Mouse (Mus musculus) cortical plate, adult 2 months (tissue): ENCODE data around the gene Olfr896-ps1. TPM values are rescaled to one million over a fixed set of nuclear protein-coding genes. Genes with fewer than 3 reads are reported as not detected.

Experiments used
- H3K27ac ChIP-seq: fragments of 200-500 bp; 2 replicates; pipeline ENCODE4 v1.5.1; 2012; ENCODE audit warnings: low read length, control low read depth, inconsistent platforms; ENCODE audit not compliant: insufficient read depth
- H3K4me1 ChIP-seq: fragments of 200-500 bp; 2 replicates; pipeline ENCODE4 v1.6.1; 2011; ENCODE audit warnings: low read length; ENCODE audit not compliant: control insufficient read depth, insufficient read depth
- H3K4me3 ChIP-seq: fragments of 200-500 bp; 2 replicates; pipeline ENCODE4 v1.5.1; 2011; ENCODE audit warnings: mild to moderate bottlenecking, low read length, control low read depth; ENCODE audit not compliant: insufficient read depth
- CTCF ChIP-seq: fragments of 200-500 bp; IDR thresholded peaks from 2 replicates; pipeline ENCODE4 v1.5.1; 2011; ENCODE audit warnings: mild to moderate bottlenecking, control low read depth, low read length; ENCODE audit not compliant: insufficient read depth; ENCODE audit errors: extremely low read depth
- POLR2A ChIP-seq: fragments of 200-500 bp; IDR thresholded peaks from 2 replicates; pipeline ENCODE4 v1.6.1; 2011; ENCODE audit warnings: mild to moderate bottlenecking, low read length, control low read depth; ENCODE audit not compliant: insufficient read depth; ENCODE audit errors: extremely low read depth
- polyA plus RNA-seq: library from polyadenylated mRNA; depleted of rRNA; stranded (reverse); fragments of >200 nt; gene quantifications from 2 replicates; pipeline ENCODE4 v1.2.3, GENCODE M21; 2012; rRNA removed

Gene Olfr896-ps1
- not detected in 2 replicates for polyA plus RNA-seq

- TF ChIP-seq CTCF (no peak), POLR2A (no peak)
- Histone ChIP-seq H3K4me3 (no peak within 1 kb of the TSS), H3K4me1 (no peaks in the 10 kb centered on the region), H3K27ac (no peak within 1 kb of the TSS)
Observed at GRCm38 (mm10) chr9:38290807-38291206, at the start of gene Olfr896-ps1. Gene Olfr896-ps1, plus strand, starts transcription at chr9:38291107.

GRCm38 (mm10) chr9:38252474-38252873, 38.4 kb upstream of the Olfr896-ps1 start, which contains the start of gene Olfr143:
Gene Olfr143, plus strand, starts transcription at chr9:38252774.
- H3K4me1 ChIP-seq, result no peaks in the 10 kb centered on the region
- no peak within 1 kb of the TSS for H3K27ac ChIP-seq
- no peak within 1 kb of the TSS for H3K4me3 ChIP-seq
- no peak for TF ChIP-seq CTCF
- TF ChIP-seq POLR2A, result no peak

DNA sequence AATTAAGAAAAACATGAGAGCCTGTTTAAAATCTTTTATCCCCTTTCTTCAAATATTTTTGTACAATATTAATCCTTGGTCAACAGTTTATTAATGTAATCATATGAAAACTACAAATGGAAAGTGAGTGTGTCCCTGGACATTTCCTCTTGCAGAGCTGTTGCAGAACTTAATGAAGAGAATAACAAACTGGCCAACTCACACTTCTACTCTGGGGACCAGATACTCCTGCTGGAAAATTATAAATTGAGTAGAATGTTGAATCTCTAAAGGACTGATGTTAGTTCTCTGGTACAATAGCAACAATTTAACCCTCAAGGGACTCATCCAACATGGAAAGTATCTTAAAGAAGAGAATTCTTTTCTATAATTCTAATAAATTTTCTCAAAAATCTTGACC, 23.4 kb upstream of the Olfr896-ps1 start, which contains the start of gene Olfr895:
Olfr895 (plus strand) TSS at position 301 of the 400 bp plus-strand sequence.
- H3K27ac ChIP-seq, result no peak within 1 kb of the TSS
- no peaks in the 10 kb centered on the region for H3K4me1 ChIP-seq
- H3K4me3 ChIP-seq, result no peak within 1 kb of the TSS
- no peak for TF ChIP-seq CTCF

DNA sequence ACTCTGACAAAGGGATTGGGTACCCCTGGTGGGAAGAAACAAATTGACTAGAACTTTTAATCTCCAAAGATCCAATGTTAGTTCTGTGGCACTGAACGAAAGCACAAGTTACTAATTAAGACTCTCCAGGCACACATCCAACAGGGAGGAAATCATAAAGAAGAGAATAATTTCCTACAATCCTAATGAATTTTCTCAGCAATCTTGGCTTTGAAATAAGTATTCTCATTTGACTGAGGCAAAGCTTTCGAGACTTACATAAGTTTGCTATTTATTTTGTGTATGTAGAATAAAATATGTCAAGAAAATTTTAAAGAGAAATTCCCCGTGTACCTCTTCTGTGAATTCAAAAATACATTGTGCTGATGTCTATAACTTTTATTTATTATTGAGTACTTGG, 37.9 kb downstream of the Olfr896-ps1 start, which contains the start of gene Olfr25:
Olfr25 (plus strand) TSS at position 301 of the 400 bp plus-strand sequence.
- no peak within 1 kb of the TSS for H3K27ac ChIP-seq
- H3K4me1 ChIP-seq, result no peaks in the 10 kb centered on the region
- TF ChIP-seq POLR2A (no peak), CTCF (no peak)
- H3K4me3 ChIP-seq, result no peak within 1 kb of the TSS

Other genes starting within 250 kb of the Olfr896-ps1 start
- gene Olfr884, start 244.6 kb upstream of the Olfr896-ps1 start, polyA plus RNA-seq, result not detected in 2 replicates
- not detected in 2 replicates for gene Olfr885, start 229.8 kb upstream of the Olfr896-ps1 start, polyA plus RNA-seq
- gene Olfr887, start 207.0 kb upstream of the Olfr896-ps1 start, polyA plus RNA-seq, result not detected in 2 replicates
- not detected in 2 replicates for gene Olfr888, start 183.0 kb upstream of the Olfr896-ps1 start, polyA plus RNA-seq
- gene Olfr889, start 175.9 kb upstream of the Olfr896-ps1 start, polyA plus RNA-seq, result not detected in 2 replicates
- not detected in 2 replicates for gene Olfr890, start 148.6 kb upstream of the Olfr896-ps1 start, polyA plus RNA-seq
- gene Olfr891, start 110.3 kb upstream of the Olfr896-ps1 start, polyA plus RNA-seq, result not detected in 2 replicates
- not detected in 2 replicates for gene Olfr893, start 82.7 kb upstream of the Olfr896-ps1 start, polyA plus RNA-seq
- not detected in 2 replicates for gene Olfr894, start 73.1 kb upstream of the Olfr896-ps1 start, polyA plus RNA-seq
- gene Olfr143, start 38.3 kb upstream of the Olfr896-ps1 start, polyA plus RNA-seq, result not detected in 2 replicates
- not detected in 2 replicates for gene Olfr895, start 23.3 kb upstream of the Olfr896-ps1 start, polyA plus RNA-seq
- gene Olfr25, start 38.0 kb downstream of the Olfr896-ps1 start, polyA plus RNA-seq, result not detected in 2 replicates
- gene Olfr898, start 57.3 kb downstream of the Olfr896-ps1 start, polyA plus RNA-seq, result not detected in 2 replicates
- not detected in 2 replicates for gene Olfr250, start 75.8 kb downstream of the Olfr896-ps1 start, polyA plus RNA-seq
- not detected in 2 replicates for gene Olfr251, start 86.0 kb downstream of the Olfr896-ps1 start, polyA plus RNA-seq
- gene Olfr147, start 110.6 kb downstream of the Olfr896-ps1 start, polyA plus RNA-seq, result not detected in 2 replicates
- gene Olfr901, start 138.3 kb downstream of the Olfr896-ps1 start, polyA plus RNA-seq, result not detected in 2 replicates
- not detected in 2 replicates for gene Olfr902, start 156.5 kb downstream of the Olfr896-ps1 start, polyA plus RNA-seq
- gene Olfr904, start 172.0 kb downstream of the Olfr896-ps1 start, polyA plus RNA-seq, result not detected in 2 replicates
- gene Olfr905, start 180.0 kb downstream of the Olfr896-ps1 start, polyA plus RNA-seq, result not detected in 2 replicates
- gene Olfr906, start 196.0 kb downstream of the Olfr896-ps1 start, polyA plus RNA-seq, result not detected in 2 replicates
- not detected in 2 replicates for gene Olfr907, start 204.7 kb downstream of the Olfr896-ps1 start, polyA plus RNA-seq
- gene Olfr911-ps1, start 230.5 kb downstream of the Olfr896-ps1 start, polyA plus RNA-seq, result not detected in 2 replicates
- gene Olfr910, start 246.7 kb downstream of the Olfr896-ps1 start, polyA plus RNA-seq, result not detected in 2 replicates